Mouse (Mus musculus): Measurements from ENCODE around the gene Glyctk. TPM values are rescaled to one million over a fixed set of nuclear protein-coding genes. Genes with fewer than 3 reads are reported as not detected.
A peak's percentile ranks its signal among the peaks of the same experiment; 100 is the strongest.
"Not testable (repeated sequence)": the region's sequence is repeated elsewhere in the genome, so short reads cannot be mapped to it uniquely, and the experiment has no call there.

Gene Glyctk
- polyA plus RNA-seq, 2 experiments: 11.6 to 13.0 TPM

GRCm38 (mm10) chr9:106172527-106172926 lies 14.6 kb upstream of the Glyctk start:
- 9% methylated on average over 3 of the region's 3 CpGs for WGBS (ENCODE audit: insufficient replicate concordance)
- Histone ChIP-seq H3K27ac (no peak overlapping the region), H3K4me2 (ENCODE audit: low read depth) (peak overlapping the region; percentile 94), H3K4me1 (replicated peaks; ENCODE audit: control insufficient read depth in 2 of 2, insufficient read depth in 2 of 2, low read length in 1 of 2) (peaks cover 18 to 21% of the 10 kb centered on the region in 2 experiments), H3K36me3 (replicated peaks; ENCODE audit: control insufficient read depth, insufficient read depth, low read depth) (peaks cover 18% of the 10 kb centered on the region), H3K9ac (replicated peaks) (peak overlapping the region; percentile 83), H3K4me3 (ENCODE audit: insufficient read depth in 1 of 2, low read depth in 2 of 2, low read length in 2 of 2) (peak overlapping the region; percentile 82 to 95; a peak in 3 of 4 replicates), H3K9me3 (ENCODE audit: control insufficient read depth, low read length) (no peaks in the 10 kb centered on the region), H3K27me3 (ENCODE audit: control insufficient read depth, insufficient read depth, low read length) (no peaks in the 10 kb centered on the region)
- ATAC-seq (ENCODE audit: insufficient read depth): no peak
- DNase-seq (ENCODE audit: low read depth in 3 of 3, low spot score in 3 of 3): no peak
- no peak for TF ChIP-seq CTCF (IDR thresholded peaks at IDR 0.05; ENCODE audit: low read depth)
- TF ChIP-seq EP300 (IDR thresholded peaks at IDR 0.05; ENCODE audit: low read depth): no peak

GRCm38 (mm10) chr9:106171346-106172158 lies 13.6 kb upstream of the Glyctk start:
- peaks cover 21% of the 10 kb centered on the region in 2 experiments for H3K4me1 ChIP-seq (replicated peaks; ENCODE audit: control insufficient read depth in 2 of 2, insufficient read depth in 2 of 2, low read length in 1 of 2)
- DNase-seq (ENCODE audit: low read depth in 3 of 3, low spot score in 3 of 3): peak in 1 of 3 experiments; percentile 19
- no peaks in the 10 kb centered on the region for H3K27me3 ChIP-seq (ENCODE audit: control insufficient read depth, insufficient read depth, low read length)
- peak; percentile 33 for ATAC-seq (ENCODE audit: insufficient read depth)
- under 1% methylated on average over 30 of the region's 30 CpGs for WGBS (ENCODE audit: insufficient replicate concordance)
- H3K9ac ChIP-seq (replicated peaks): peak overlapping the region; percentile 83
- H3K4me2 ChIP-seq (ENCODE audit: low read depth): peak overlapping the region; percentile 94
- no peak for TF ChIP-seq EP300 (IDR thresholded peaks at IDR 0.05; ENCODE audit: low read depth)
- TF ChIP-seq CTCF (IDR thresholded peaks at IDR 0.05; ENCODE audit: low read depth): no peak
- peaks cover 9% of the 10 kb centered on the region for H3K36me3 ChIP-seq (replicated peaks; ENCODE audit: control insufficient read depth, insufficient read depth, low read depth)
- no peaks in the 10 kb centered on the region for H3K9me3 ChIP-seq (ENCODE audit: control insufficient read depth, low read length)
- H3K27ac ChIP-seq: peak overlapping the region; percentile 71
- H3K4me3 ChIP-seq (ENCODE audit: insufficient read depth in 1 of 2, low read depth in 2 of 2, low read length in 2 of 2): peak overlapping the region; percentile 82 to 95

DNA sequence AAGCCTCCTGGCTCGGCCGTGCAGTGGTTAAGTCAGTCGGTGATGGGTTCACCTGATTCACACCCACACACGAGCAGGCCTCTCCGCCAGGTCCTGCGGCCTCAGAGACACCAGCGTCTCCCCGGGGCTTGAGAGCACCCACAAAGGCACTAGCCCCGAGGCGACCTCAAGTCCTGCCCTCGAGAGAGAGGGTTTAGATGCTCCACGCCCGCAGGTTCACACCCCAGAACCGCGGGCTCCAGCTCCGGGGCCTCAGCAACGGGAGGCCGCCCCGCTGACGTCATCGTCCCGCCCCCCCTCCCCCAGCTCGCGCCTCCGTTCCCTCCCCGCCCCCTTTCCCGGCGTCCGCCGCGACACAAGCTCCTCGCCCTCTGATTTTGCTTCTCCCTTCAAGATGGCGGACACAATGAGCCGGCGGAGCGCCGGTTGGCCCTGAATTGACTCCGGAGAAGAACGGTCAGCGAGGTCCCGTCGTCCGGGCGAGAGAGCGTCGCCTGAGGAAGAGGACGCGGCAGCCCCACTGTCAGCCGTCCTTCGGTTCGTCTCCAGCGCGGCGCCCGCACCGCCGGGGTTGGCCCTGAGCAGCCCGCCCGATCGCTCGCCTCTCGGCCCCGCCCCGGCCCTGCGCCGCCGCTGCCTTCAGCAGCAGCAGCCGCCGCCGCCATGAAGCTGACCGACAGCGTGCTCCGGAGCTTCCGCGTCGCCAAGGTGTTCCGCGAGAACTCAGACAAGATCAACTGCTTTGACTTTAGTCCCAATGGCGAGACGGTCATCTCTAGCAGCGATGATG lies 12.8 kb upstream of the Glyctk start, which contains the start of gene Wdr82:
Gene Wdr82 (plus strand): TSS at position 373 of the 790 bp plus-strand sequence.
- no peaks in the 10 kb centered on the region for H3K9me3 ChIP-seq (ENCODE audit: control insufficient read depth, low read length)
- H3K4me1 ChIP-seq (replicated peaks; ENCODE audit: control insufficient read depth in 2 of 2, insufficient read depth in 2 of 2, low read length in 1 of 2): peaks cover 21% of the 10 kb centered on the region in 2 experiments
- WGBS (ENCODE audit: insufficient replicate concordance): under 1% methylated on average over 81 of the region's 81 CpGs
- TF ChIP-seq EP300 (IDR thresholded peaks at IDR 0.05; ENCODE audit: low read depth) (no peak), CTCF (IDR thresholded peaks at IDR 0.05; ENCODE audit: low read depth) (no peak)
- ATAC-seq (ENCODE audit: insufficient read depth) (peak; percentile 94), DNase-seq (ENCODE audit: low read depth in 3 of 3, low spot score in 3 of 3) (peak; percentile 85 to 87 (median 87))
- no peaks in the 10 kb centered on the region for H3K27me3 ChIP-seq (ENCODE audit: control insufficient read depth, insufficient read depth, low read length)
- peak within 1 kb of the TSS; percentile 71 for H3K27ac ChIP-seq
- peak within 1 kb of the TSS; percentile 82 to 95 for H3K4me3 ChIP-seq (ENCODE audit: insufficient read depth in 1 of 2, low read depth in 2 of 2, low read length in 2 of 2)
- H3K36me3 ChIP-seq (replicated peaks; ENCODE audit: control insufficient read depth, insufficient read depth, low read depth): peaks cover 4% of the 10 kb centered on the region
- peak within 1 kb of the TSS; percentile 83 for H3K9ac ChIP-seq (replicated peaks)
- H3K4me2 ChIP-seq (ENCODE audit: low read depth): peak within 1 kb of the TSS; percentile 94

DNA sequence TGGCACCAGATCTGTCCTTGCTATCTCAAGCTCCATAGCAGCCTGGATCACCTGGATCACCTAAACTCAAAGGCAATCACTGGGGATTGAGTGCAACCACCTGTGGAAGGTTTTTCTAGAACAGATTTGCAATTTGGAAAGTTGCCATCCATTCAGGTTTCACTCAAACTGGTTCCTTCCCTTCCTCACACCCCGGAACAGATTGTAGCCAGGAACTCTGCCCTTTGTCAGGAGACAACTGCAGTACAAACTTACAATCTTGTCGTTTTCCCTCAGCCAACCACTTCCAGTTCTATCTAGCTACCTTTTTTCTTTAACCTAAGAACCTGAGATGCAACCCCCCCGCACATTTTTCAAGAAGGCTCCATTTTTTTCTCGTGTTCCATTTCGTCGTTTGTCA lies 12.0 kb upstream of the Glyctk start:
- Histone ChIP-seq H3K27ac (no peak overlapping the region), H3K27me3 (ENCODE audit: control insufficient read depth, insufficient read depth, low read length) (no peaks in the 10 kb centered on the region), H3K36me3 (replicated peaks; ENCODE audit: control insufficient read depth, insufficient read depth, low read depth) (peaks cover 4% of the 10 kb centered on the region), H3K9me3 (ENCODE audit: control insufficient read depth, low read length) (no peaks in the 10 kb centered on the region), H3K4me2 (ENCODE audit: low read depth) (peak overlapping the region; percentile 94), H3K4me1 (replicated peaks; ENCODE audit: control insufficient read depth in 2 of 2, insufficient read depth in 2 of 2, low read length in 1 of 2) (peaks cover 21% of the 10 kb centered on the region in 2 experiments), H3K4me3 (ENCODE audit: insufficient read depth in 1 of 2, low read depth in 2 of 2, low read length in 2 of 2) (no peak overlapping the region), H3K9ac (replicated peaks) (no peak overlapping the region)
- ATAC-seq (ENCODE audit: insufficient read depth): no peak
- WGBS (ENCODE audit: insufficient replicate concordance): 46% methylated on average over 6 of the region's 6 CpGs
- TF ChIP-seq EP300 (IDR thresholded peaks at IDR 0.05; ENCODE audit: low read depth) (no peak), CTCF (IDR thresholded peaks at IDR 0.05; ENCODE audit: low read depth) (no peak)
- no peak for DNase-seq (ENCODE audit: low read depth in 3 of 3, low spot score in 3 of 3)

DNA sequence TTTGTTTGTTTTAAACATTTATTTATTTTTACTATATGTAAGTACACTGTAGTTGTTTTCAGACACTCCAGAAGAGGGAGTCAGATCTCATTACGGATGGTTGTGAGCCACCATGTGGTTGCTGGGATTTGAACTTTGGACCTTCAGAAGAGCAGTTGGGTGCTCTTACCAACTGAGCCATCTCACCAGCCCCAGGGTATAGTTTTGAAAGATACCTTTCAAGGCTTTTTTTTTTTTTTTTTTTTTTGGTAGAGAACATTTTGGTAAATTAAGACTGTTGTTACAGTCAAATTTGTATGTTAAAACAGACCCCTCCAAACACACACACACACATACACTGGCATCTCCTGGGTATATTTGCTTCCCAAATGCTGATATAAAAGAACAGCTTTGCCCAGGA lies 11.1 kb upstream of the Glyctk start:
- not testable (repeated sequence) for H3K27me3 ChIP-seq (ENCODE audit: control insufficient read depth, insufficient read depth, low read length); H3K4me3 ChIP-seq (ENCODE audit: insufficient read depth in 1 of 2, low read depth in 2 of 2, low read length in 2 of 2); H3K36me3 ChIP-seq (replicated peaks; ENCODE audit: control insufficient read depth, insufficient read depth, low read depth); H3K27ac ChIP-seq; DNase-seq (ENCODE audit: low read depth in 3 of 3, low spot score in 3 of 3); H3K9me3 ChIP-seq (ENCODE audit: control insufficient read depth, low read length); H3K4me2 ChIP-seq (ENCODE audit: low read depth); H3K9ac ChIP-seq (replicated peaks); ATAC-seq (ENCODE audit: insufficient read depth)
- peaks cover 14 to 21% of the 10 kb centered on the region in 2 experiments for H3K4me1 ChIP-seq (replicated peaks; ENCODE audit: control insufficient read depth in 2 of 2, insufficient read depth in 2 of 2, low read length in 1 of 2)
- WGBS (ENCODE audit: insufficient replicate concordance): 40% methylated on average over 1 of the region's 1 CpGs
